Mouse (Mus musculus): ENCODE measurements around the gene Nolc1. TPM values are rescaled to one million over a fixed set of nuclear protein-coding genes. Genes with fewer than 3 reads are reported as not detected.

The Nolc1 gene
- total and polyA plus RNA-seq, 3 experiments, result 6.5 to 21.1 (median 19.1) TPM

- Histone ChIP-seq H3K27ac (no peak overlapping the region), H3K27me3 (ENCODE audit: control insufficient read depth, insufficient read depth, low read length) (no peaks in the 10 kb centered on the region), H3K4me3 (no peak overlapping the region), H3K36me3 (ENCODE audit: control insufficient read depth, insufficient read depth, low read length) (no peaks in the 10 kb centered on the region), H3K79me2 (replicated peaks; ENCODE audit: control insufficient read depth, insufficient read depth, low read length) (no peaks in the 10 kb centered on the region), H3K4me1 (ENCODE audit: control insufficient read depth, insufficient read depth, low read length) (no peaks in the 10 kb centered on the region), H3K9ac (ENCODE audit: low read depth, low read length) (no peak overlapping the region)
- TF ChIP-seq POLR2A (IDR thresholded peaks at IDR 0.05; ENCODE audit: insufficient read depth, low read depth, low read length), result no peak
- no peak for TF ChIP-seq CTCF (IDR thresholded peaks at IDR 0.05)
- no peak for TF ChIP-seq EP300 (IDR thresholded peaks at IDR 0.05; ENCODE audit: insufficient read depth, low read depth, low read length)
- intact Hi-C loops (cut with DNase I), result no loop called here
- DNase-seq, result no peak
- 56% methylated on average over 9 of the region's 9 CpGs for WGBS
Observed at GRCm38 (mm10) chr19:46031689-46032432, 43.8 kb upstream of the Nolc1 start.

DNA sequence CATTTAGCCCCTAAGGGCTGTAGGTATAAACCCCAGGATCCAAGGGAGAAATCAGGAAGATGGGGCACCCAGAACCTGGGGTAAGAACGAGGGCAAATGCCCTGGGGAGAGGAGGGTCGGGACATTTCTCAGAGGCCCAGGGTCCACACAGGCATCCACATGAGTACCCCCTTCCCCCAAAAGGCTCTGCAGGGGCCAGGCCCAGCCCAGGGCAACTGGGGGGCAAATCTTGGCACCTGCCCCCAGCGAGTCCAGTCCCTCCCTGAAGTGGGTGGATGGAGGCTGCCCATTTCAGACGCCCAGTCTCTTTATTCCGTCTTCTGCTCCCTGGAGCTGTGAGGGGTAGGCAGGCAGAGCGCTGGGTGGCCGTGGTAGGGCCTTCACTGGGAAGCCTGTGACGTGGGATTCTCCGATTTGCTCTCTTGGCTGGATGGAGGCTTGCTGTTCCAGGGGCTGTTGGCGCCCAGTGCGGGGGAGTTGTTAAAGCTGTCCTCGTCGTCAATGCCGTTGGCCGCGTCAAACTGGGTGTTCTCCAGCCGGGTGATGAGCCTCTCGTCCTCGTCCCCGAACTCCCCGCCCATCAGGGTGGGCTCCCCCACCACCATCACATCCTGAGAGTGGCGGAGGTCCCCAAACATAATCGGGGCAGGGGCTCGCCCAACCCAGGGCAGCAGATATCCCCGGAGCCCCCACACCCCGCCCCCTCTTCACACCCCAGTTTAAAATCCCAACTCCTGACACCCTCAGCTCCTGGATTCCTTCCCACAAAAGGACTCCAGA, 42.7 kb upstream of the Nolc1 start:
- no peaks in the 10 kb centered on the region; the same call in 1 of the 2 replicates for H3K79me2 ChIP-seq (replicated peaks; ENCODE audit: control insufficient read depth, insufficient read depth, low read length)
- WGBS, result 81% methylated on average over 26 of the region's 26 CpGs
- no peaks in the 10 kb centered on the region for H3K27me3 ChIP-seq (ENCODE audit: control insufficient read depth, insufficient read depth, low read length)
- H3K36me3 ChIP-seq (ENCODE audit: control insufficient read depth, insufficient read depth, low read length), result no peaks in the 10 kb centered on the region; the same call in 1 of the 2 replicates
- intact Hi-C loops (cut with DNase I), result no loop called here
- no peak overlapping the region for H3K9ac ChIP-seq (ENCODE audit: low read depth, low read length)
- H3K27ac ChIP-seq, result no peak overlapping the region
- TF ChIP-seq POLR2A (IDR thresholded peaks at IDR 0.05; ENCODE audit: insufficient read depth, low read depth, low read length) (no peak), EP300 (IDR thresholded peaks at IDR 0.05; ENCODE audit: insufficient read depth, low read depth, low read length) (no peak), CTCF (IDR thresholded peaks at IDR 0.05) (no peak)
- H3K4me1 ChIP-seq (ENCODE audit: control insufficient read depth, insufficient read depth, low read length), result peaks cover 6% of the 10 kb centered on the region
- no peak overlapping the region for H3K4me3 ChIP-seq
- no peak for DNase-seq

DNA sequence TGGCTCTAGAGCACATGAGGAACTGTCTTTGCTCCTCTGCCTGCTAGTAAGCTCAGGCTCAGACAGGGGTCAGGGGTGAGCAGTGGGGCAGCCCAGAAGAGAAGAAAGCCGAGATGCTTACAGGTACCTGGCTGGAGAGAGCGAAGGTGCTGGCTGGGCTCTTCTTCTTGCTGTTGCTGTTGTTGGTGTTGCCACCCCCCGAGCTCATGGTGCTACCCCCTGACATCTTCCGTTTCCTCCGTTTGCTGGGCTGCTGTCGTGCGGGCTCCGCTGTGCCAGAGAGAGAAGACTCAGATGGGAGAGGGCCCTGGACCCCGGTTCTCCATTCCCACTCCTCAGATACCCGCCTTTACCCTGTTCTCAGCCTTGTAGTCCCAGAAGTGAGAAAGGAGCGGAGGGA, 41.8 kb upstream of the Nolc1 start:
- DNase-seq, result no peak
- no peak overlapping the region for H3K4me3 ChIP-seq
- no peaks in the 10 kb centered on the region; the same call in 1 of the 2 replicates for H3K36me3 ChIP-seq (ENCODE audit: control insufficient read depth, insufficient read depth, low read length)
- intact Hi-C loops (cut with DNase I), result no loop called here
- WGBS, result 96% methylated on average over 11 of the region's 11 CpGs
- no peaks in the 10 kb centered on the region for H3K27me3 ChIP-seq (ENCODE audit: control insufficient read depth, insufficient read depth, low read length)
- TF ChIP-seq EP300 (IDR thresholded peaks at IDR 0.05; ENCODE audit: insufficient read depth, low read depth, low read length) (no peak), CTCF (IDR thresholded peaks at IDR 0.05) (no peak), POLR2A (IDR thresholded peaks at IDR 0.05; ENCODE audit: insufficient read depth, low read depth, low read length) (no peak)
- no peaks in the 10 kb centered on the region; the same call in 1 of the 2 replicates for H3K79me2 ChIP-seq (replicated peaks; ENCODE audit: control insufficient read depth, insufficient read depth, low read length)
- no peak overlapping the region for H3K9ac ChIP-seq (ENCODE audit: low read depth, low read length)
- H3K27ac ChIP-seq, result no peak overlapping the region
- peaks cover 9% of the 10 kb centered on the region for H3K4me1 ChIP-seq (ENCODE audit: control insufficient read depth, insufficient read depth, low read length)

DNA sequence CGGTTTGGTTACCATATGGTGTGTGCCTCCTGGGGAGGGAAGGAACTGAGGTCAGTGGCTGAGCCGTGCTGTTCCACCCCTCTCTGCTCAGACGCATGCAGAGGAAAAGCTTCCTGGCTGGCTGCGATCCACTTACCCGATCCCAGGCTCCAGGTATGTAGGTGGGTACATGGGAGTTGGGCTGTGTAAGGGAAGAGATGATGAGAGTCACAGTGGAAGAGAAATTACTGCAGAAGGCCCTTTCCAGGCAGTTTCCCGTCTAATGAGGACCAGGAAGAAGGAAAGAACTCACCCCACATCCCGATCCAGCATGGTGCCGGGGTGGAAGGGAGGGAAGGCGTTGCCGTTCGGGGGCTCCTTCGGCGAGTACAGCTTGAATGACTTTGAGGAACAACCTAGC, 39.7 kb upstream of the Nolc1 start:
- 67% methylated on average over 13 of the region's 13 CpGs for WGBS
- Histone ChIP-seq H3K9ac (ENCODE audit: low read depth, low read length) (no peak overlapping the region), H3K27ac (no peak overlapping the region), H3K36me3 (ENCODE audit: control insufficient read depth, insufficient read depth, low read length) (peaks cover 4% of the 10 kb centered on the region; the same call in 1 of the 2 replicates), H3K79me2 (replicated peaks; ENCODE audit: control insufficient read depth, insufficient read depth, low read length) (no peaks in the 10 kb centered on the region; the same call in 1 of the 2 replicates), H3K27me3 (ENCODE audit: control insufficient read depth, insufficient read depth, low read length) (no peaks in the 10 kb centered on the region), H3K4me1 (ENCODE audit: control insufficient read depth, insufficient read depth, low read length) (peaks cover 14% of the 10 kb centered on the region), H3K4me3 (no peak overlapping the region)
- intact Hi-C loops (cut with DNase I), result no loop called here
- no peak for TF ChIP-seq CTCF (IDR thresholded peaks at IDR 0.05)
- TF ChIP-seq EP300 (IDR thresholded peaks at IDR 0.05; ENCODE audit: insufficient read depth, low read depth, low read length), result no peak
- DNase-seq, result no peak

DNA sequence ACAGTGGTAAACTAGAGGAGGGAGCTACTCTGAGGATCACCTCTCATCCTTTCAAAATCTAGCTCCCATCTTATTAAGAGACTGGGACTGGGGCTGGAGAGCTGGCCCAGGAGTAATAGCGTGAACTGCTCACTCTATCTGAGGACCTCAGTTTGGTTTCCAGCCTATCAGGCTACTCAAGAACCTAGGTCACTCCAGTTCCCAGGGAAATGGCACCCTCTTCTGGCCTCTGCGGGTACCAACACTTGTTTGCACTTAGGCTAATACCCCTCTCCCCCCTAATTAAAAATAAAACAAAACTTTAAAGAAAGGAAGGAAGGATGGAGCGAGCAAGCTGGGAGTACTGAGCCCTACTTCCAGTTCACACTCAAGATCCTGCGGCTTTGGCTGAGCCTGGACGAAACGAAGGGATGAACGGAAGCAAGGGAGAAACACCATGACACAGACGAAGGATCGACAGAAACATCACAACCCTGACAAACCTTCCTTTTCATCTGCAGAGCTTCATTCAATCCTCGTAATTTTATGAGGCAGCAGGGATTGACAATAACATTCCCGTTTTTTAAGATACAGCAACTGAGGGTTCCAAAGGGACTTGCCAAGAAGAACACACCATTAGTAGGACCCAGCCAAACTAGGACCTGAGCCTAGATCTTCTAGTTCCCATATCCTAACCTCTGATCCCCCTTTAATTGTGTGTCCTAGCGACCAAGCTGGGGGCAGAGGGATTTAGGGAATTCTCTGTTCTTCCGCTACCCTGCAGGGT, 39.0 kb upstream of the Nolc1 start:
- Histone ChIP-seq H3K79me2 (replicated peaks; ENCODE audit: control insufficient read depth, insufficient read depth, low read length) (peaks cover 2% of the 10 kb centered on the region), H3K36me3 (ENCODE audit: control insufficient read depth, insufficient read depth, low read length) (peaks cover 9% of the 10 kb centered on the region; the same call in 1 of the 2 replicates), H3K4me3 (no peak overlapping the region), H3K4me1 (ENCODE audit: control insufficient read depth, insufficient read depth, low read length) (peaks cover 20% of the 10 kb centered on the region), H3K9ac (ENCODE audit: low read depth, low read length) (no peak overlapping the region), H3K27me3 (ENCODE audit: control insufficient read depth, insufficient read depth, low read length) (no peaks in the 10 kb centered on the region), H3K27ac (no peak overlapping the region)
- TF ChIP-seq CTCF (IDR thresholded peaks at IDR 0.05) (peak; percentile 60), EP300 (IDR thresholded peaks at IDR 0.05; ENCODE audit: insufficient read depth, low read depth, low read length) (no peak)
- intact Hi-C loops (cut with DNase I), result no loop called here
- WGBS, result 62% methylated on average over 13 of the region's 13 CpGs
- DNase-seq, result no peak
